Mouse (Mus musculus) thymus, postnatal 36 days (tissue): ENCODE results near the gene Obox6.

Source experiments
- DNase-seq, 2 experiments: peaks; one replicate each; pipeline ENCODE4 v3.0.0; 2022; ENCODE audit warnings: mixed read lengths in 2 of 2

Gene Obox6

DNA sequence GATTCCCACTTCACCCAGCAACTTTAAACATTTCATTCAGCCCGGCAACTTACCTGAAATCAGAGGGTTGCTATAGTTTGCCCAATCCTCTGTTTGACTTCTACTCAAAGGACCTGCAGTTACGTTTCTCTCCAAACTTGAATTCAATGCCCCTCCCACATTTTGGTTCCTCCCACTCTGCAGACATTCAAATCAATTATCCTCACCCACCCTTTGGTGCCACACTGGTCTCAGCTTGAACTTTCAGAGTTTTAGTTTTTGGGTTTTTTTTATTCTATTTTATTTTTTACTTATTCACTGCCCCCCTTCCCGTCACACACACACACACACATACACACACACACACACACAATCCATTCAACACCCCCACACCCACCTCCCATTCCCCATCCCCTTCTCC lies at the start of gene Obox6:
Gene Obox6, minus strand, starts transcription at position 101 of the 400 bp plus-strand sequence.
- no peak for DNase-seq

GRCm38 (mm10) chr7:15884127-15884526 lies 44.6 kb upstream of the Obox6 start:
- no peak for DNase-seq

DNA sequence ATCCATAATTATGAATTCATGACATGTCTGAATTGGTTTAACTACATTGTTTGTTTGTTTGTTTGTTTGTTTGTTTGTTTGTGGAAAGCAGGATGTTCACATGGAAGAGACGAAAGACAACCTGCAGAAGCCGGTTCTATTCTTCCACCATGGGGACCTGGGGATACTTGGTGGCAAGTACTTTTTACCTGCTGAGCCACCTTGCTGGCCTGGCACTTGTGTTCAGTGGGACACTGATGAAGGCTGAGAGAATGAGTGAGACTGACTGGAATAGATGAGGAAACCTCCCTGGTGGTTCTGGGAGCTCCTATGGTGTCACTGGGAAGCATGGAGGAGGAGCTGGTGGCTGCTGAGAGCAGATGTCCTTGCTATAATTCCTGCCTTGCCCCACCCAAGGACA lies 42.8 kb upstream of the Obox6 start, which contains the start of gene Crxos:
Gene Crxos, plus strand, starts transcription at position 301 of the 400 bp plus-strand sequence.
- no peak for DNase-seq

GRCm38 (mm10) chr7:15881831-15882230 lies 42.4 kb upstream of the Obox6 start:
- no peak for DNase-seq

DNA sequence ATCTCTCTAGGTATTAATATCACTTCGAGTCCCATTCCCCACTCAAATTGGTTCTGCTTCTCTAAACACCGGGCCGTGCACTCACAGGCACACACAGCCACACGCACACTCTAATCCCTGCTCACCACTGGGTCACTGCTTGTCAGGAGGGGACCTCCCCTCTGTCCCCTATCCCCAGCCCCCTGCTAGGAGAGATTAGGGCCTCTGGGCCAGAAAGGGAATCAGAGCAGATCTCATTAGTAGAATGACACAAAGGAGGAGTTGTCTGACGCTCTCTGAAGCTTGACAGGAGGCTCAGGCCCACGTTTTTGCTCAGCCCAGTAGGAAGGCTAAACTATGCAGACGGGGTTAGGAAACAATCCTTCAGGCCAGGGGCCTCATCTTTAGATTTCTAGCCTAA lies 41.9 kb upstream of the Obox6 start:
- no peak for DNase-seq

- DNase-seq: no peak
Measured at GRCm38 (mm10) chr7:15879756-15880155, 40.3 kb upstream of the Obox6 start, which contains the start of gene Crx. Crx (minus strand) TSS chr7:15879968.

- no peak for DNase-seq
Measured at GRCm38 (mm10) chr7:15864104-15864503, 24.6 kb upstream of the Obox6 start.

DNA sequence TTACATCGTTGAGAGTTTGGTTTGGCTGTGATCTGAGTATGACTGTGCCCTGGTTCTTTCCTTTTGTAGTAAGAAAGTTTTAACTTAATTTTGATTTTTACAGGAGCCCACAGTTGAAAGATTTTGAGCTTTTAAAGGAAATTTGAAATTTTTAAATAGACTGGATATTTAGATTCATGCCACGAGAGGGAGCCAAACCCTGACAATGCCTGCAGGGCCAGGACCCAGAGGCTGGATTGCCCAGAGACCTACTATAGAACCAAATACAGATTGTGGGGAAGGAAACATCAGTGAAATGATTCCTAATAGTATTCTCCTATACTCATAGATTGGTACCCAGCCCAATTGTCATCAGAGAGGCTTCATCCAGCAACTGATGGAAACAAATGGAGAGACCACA lies 20.2 kb upstream of the Obox6 start:
- no peak for DNase-seq
